Mouse (Mus musculus) hematopoietic multipotent progenitor cell, adult 10-12 weeks (in vitro differentiated cells): Measurements from ENCODE around the gene Gamt. TPM values are rescaled to one million over a fixed set of nuclear protein-coding genes. Genes with fewer than 3 reads are reported as not detected.

ENCODE experiments used
- polyA plus RNA-seq: library from polyadenylated mRNA; stranded (reverse); fragments of >175 nt; gene quantifications from 2 replicates; pipeline ENCODE4 v1.2.3, GENCODE M21; 2012; ENCODE audit warnings: low replicate concordance

The Gamt gene
- polyA plus RNA-seq: 1.6 and 3.6 TPM in 2 replicates

DNA sequence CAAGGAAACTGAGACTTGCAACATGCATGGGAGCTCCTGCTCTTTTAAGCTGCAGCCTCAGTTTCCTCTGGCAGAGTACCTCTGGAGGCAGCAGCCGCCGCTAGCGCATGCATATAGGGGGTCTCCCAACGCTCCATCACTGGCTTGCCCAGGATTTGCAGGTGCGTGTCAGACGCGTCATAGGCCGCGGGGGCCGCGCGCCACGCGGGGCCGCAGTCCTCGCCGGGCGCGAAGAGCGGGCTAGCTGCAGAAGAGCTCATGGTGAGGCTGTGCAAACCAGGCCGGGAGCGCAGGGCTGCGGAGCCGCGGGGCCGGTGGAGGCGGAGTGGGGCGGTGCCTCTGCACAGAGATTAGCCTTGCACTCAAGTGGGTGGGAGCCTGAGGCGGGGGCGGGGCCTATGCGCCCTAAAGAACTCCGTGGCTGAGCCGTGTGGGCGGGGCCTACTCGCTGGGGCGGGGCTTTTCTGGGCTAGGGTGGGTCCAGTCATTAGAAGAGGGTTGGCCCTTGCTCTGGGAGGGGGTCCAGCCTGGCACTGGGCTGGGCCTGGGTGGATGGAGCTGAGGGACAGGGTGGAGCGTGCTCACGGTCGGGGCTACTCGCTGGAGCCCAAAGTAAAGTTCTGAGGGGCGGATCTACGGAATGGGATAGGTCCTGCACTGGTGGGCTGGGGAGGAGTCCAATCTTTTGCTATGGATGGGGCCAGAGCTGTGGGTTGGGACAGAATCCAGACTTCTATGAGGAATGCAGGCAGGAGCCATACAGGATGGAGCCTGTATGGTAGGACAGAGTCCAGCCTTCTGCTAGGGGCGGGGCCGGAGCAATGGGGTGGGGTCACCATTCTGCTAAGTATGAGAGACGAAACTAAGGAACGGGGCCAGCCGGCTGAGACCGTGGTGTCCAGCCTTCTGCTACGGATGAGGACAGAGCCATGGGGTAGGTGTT is at the start of gene Gamt, which contains the start of gene Dazap1:
Gamt (minus strand) TSS at position 371 of the 943 bp plus-strand sequence.
Dazap1 (plus strand) TSS at position 845 of the 943 bp plus-strand sequence.

DNA sequence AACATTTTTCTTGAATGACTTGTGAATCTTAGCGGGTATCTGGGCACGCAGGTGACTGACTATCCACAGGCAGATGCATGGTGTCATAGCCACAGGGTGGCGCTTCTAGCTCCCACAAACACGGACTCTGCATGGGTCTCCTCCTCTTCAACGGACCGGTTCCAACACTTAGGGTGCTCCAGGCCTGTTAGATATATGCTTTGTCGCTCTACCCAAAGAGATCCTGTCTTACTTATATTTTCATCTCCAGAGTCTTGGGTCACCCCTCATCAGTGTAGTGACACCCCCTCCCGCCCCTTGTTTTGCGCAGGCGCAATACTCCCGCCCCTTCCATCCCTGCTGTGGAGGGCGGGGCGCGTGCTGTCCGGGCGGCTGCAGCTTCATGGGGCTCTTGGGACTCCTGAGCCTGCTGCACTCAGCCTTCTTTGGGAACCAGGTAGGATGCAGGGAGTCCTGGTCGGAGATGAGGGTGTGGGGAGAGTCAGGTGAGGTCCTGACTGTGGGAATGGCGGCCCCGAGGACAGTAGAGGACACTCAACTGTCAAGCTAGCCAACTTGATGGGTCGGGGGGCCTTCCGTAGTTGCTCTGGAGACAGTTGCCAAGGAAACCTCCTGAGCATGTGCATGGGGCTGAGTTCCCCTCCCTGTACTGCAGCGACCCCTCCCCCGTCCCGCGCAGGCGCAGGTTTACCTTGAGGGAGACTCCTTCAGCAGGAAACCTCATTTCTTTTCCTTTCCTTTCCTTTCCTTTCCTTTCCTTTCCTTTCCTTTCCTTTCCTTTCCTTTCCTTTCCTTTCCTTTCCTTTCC is 35.0 kb upstream of the Gamt start, which contains the start of gene Apc2:
Apc2 (plus strand) TSS at position 360 of the 808 bp plus-strand sequence.

DNA sequence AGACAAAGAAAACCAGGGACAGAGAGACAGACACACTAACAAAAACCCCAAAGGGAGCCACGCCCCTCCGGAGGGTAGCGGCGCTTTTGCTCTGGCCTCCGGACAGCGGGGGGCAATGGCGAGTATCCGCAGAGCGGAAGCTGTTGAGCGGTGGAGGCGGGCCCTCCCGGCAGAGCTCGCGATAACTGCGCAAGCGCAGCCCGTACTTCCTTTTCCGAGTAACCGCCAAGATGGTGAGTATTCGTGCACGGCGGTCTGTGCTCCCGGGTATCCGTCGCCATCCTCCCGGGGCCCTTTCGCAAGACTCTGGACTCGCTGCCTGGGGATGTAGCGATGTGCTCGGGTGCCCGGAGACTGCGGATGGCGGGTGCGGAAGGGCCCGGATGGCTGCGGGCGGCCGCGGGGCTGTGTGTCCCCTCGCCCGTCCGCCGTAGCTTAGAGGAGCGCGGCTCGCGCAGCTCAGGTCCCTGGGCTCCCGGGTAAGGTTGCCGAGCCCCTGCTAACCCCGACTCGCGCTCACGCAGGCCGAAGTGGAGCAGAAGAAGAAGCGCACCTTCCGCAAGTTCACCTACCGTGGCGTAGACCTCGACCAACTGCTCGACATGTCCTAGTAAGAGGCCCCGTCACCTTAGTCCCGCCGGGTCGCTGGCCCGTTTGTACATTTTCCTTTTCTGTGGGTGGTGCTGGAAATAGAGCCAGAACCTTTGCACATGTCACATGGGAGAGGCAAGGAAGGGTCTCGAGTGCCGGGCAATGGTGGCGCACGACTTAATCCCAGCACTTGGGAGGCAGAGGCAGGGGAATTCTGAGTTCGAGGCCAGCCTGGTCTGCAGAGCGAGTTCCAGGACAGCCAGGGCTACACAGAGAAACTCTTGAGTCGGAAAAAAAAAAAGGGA is 31.7 kb upstream of the Gamt start, which contains the start of gene Rps15:
Rps15 (plus strand) TSS at position 203 of the 896 bp plus-strand sequence.

DNA sequence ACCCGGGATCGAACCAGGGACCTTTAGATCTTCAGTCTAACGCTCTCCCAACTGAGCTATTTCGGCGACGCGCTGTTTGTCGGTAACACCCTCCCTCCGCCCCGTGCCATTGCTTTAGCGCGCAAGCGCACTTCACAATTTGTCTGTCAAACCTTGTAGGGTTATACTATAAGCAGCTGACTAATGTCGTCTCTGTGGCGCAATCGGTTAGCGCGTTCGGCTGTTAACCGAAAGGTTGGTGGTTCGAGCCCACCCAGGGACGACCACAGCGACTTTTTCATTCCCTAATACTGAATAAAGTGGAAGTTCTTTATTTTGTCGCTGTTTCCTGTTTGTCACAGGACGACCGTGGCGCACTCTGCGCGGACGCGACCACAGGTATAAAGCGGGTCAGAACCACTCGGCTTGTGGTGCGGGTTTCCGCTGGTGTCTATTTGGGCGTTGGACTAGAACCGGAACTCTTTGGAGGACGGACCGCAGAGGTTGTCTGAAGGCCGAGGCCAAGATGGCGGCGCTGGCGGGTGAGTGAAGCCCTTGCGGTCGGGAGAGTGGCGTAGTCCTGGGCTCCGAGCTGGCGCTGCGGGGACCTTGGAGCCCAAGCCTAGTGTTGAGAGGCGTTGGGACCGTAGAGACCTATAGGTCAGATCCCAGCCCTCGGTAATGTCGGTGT is 11.7 kb downstream of the Gamt start, which contains the start of gene Ndufs7:
Ndufs7 (plus strand) TSS at position 151 of the 670 bp plus-strand sequence.

DNA sequence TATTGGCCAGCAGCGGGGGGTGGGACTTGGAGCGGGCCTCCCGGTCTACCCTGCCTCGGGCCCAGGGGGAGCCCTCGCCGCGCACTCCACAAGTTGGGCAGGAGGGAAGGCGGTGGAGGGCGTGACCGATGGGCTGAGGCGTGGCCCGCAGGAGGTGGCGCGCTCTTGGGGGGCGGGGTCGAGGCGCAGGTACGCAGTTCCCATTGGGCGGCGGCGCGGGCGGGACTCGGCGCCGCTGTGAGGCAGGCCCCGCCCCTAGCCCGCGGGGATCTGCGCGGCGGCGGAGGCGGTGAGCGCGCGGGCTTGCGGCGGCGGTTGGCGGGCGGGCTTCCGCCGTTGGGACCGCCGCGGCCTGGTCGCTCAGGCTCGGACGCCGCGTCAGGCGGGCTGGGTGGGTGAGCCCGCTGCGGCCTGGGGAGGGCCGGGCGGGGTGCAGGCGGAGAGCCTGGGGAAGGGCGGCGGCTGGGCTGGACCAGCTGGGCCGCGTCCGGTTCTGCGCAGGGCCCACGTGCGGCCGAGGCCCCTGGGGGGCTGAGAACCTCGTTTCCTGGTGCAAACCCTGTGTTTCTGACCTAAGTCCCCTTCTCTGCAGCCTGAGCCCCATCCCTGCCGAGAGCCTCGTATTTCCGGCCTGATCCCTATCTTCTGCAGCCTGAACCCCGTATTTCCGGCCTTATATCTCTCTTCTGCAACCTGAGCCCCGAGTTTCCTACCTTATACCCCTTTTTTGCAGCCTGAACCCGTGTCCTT is 34.2 kb downstream of the Gamt start, which contains the start of gene Mum1:
Mum1 (plus strand) TSS at position 19 of the 750 bp plus-strand sequence.

Other genes starting within 250 kb of the Gamt start
- gene Arhgap45, start 244.4 kb downstream of the Gamt start, polyA plus RNA-seq: 660 and 1,623 TPM in 2 replicates
- 68.4 and 166 TPM in 2 replicates for gene Polr2e, start 221.2 kb downstream of the Gamt start, polyA plus RNA-seq
- 298 and 797 TPM in 2 replicates for gene Gpx4, start 213.8 kb downstream of the Gamt start, polyA plus RNA-seq
- 99.1 and 152 TPM in 2 replicates for gene Sbno2, start 155.4 kb downstream of the Gamt start, polyA plus RNA-seq
- 99.1 and 132 TPM in 2 replicates for gene Stk11, start 145.2 kb downstream of the Gamt start, polyA plus RNA-seq
- gene Atp5d, start 122.4 kb downstream of the Gamt start, polyA plus RNA-seq: 650 and 864 TPM in 2 replicates
- gene Cbarp, start 120.2 kb downstream of the Gamt start, polyA plus RNA-seq: 25.3 and 46.2 TPM in 2 replicates
- gene Midn, start 112.7 kb downstream of the Gamt start, polyA plus RNA-seq: 365 and 523 TPM in 2 replicates
- 157 and 188 TPM in 2 replicates for gene Cirbp, start 95.0 kb downstream of the Gamt start, polyA plus RNA-seq
- gene 1600002K03Rik, start 88.1 kb downstream of the Gamt start, polyA plus RNA-seq: 6.8 and 15.3 TPM in 2 replicates
- 1.4 and 2.8 TPM in 2 replicates for gene Efna2, start 81.5 kb downstream of the Gamt start, polyA plus RNA-seq
- 36.6 and 116 TPM in 2 replicates for gene Mum1, start 34.6 kb downstream of the Gamt start, polyA plus RNA-seq
- 141 and 175 TPM in 2 replicates for gene Ndufs7, start 11.9 kb downstream of the Gamt start, polyA plus RNA-seq
- 294 and 420 TPM in 2 replicates for gene Dazap1, start 474 bp upstream of the Gamt start, polyA plus RNA-seq
- 1,574 and 8,825 TPM in 2 replicates for gene Rps15, start 31.4 kb upstream of the Gamt start, polyA plus RNA-seq
- 0.78 and 1.1 TPM in 2 replicates for gene Apc2, start 35.0 kb upstream of the Gamt start, polyA plus RNA-seq
- 60.0 and 110 TPM in 2 replicates for gene 2310011J03Rik, start 59.5 kb upstream of the Gamt start, polyA plus RNA-seq
- gene Pcsk4, start 68.5 kb upstream of the Gamt start, polyA plus RNA-seq: 8.5 and 14.2 TPM in 2 replicates
- 4.6 and 5.4 TPM in 2 replicates for gene Reep6, start 68.9 kb upstream of the Gamt start, polyA plus RNA-seq
- gene Adamtsl5, start 87.4 kb upstream of the Gamt start, polyA plus RNA-seq: 0.74 and 1.1 TPM in 2 replicates
- gene Plk5, start 95.4 kb upstream of the Gamt start, polyA plus RNA-seq: not detected in 2 replicates
- 21.9 and 48.1 TPM in 2 replicates for gene Mex3d, start 126.6 kb upstream of the Gamt start, polyA plus RNA-seq
- gene Mbd3, start 138.5 kb upstream of the Gamt start, polyA plus RNA-seq: 141 and 180 TPM in 2 replicates
- gene Uqcr11, start 145.8 kb upstream of the Gamt start, polyA plus RNA-seq: 422 and 621 TPM in 2 replicates
- 498 and 875 TPM in 2 replicates for gene Tcf3, start 172.6 kb upstream of the Gamt start, polyA plus RNA-seq
- not detected in 2 replicates for gene Onecut3, start 233.8 kb upstream of the Gamt start, polyA plus RNA-seq